Mouse (Mus musculus) MEL-GATA-1-ER (cell line): Measurements from ENCODE around the gene Zfp202.
"Not testable (repeated sequence)": the region's sequence is repeated elsewhere in the genome, so short reads cannot be mapped to it uniquely, and the experiment has no call there.

ENCODE experiments used
- DNase-seq: peaks from one replicate; pipeline ENCODE4 v3.0.0-alpha.2; 2012; ENCODE audit warnings: low read depth; ENCODE audit errors: extremely low read depth

The Zfp202 gene

DNA sequence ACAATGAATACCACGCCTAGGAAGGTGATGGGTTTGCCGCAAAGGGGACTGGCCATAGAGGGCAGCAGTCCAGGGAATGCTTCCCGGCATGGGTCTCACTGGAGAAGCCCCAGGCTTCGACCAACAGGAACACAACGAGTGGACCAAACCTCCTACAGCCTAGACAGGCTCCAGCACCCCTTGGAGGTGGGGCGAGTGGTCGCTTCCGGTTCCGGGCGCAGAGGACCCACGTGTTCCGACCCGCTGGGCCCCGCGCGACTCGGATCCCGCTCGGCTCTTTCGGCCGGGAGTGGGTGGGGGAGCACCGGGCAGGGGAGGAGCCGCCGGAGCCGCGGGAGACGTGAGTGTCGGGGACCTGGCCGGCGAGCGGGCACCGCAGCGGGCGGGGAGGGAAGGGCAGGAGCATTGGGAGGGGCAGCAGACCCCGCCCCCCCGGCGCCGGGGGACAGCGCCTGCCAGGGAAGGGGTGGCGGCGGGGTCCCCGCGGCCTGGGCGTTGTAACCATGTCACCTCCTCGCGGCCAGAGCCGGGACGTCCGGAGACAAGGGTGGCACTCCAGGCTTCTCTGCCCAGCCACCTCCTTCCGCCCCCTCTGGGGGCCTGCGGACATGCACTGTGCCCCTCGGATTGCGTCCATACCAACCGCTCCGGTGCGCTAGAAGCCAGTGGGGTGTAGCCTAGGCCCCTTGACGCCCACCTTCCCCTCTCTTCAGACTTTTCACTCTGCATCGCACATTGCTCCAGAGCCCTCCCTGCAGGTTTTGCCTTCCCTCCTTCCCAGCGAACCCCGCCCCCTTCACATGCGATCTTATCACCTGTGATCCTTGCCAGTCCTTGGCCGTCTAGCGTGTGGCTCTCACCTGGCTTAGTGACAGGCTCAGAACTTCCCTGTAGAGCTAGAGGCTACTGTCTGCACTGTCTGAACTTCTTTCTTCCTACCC lies at the start of gene Zfp202:
TSS of gene Zfp202 (plus strand) at position 219 of the 941 bp plus-strand sequence.
- DNase-seq, result peak; percentile 33

GRCm38 (mm10) chr9:40155118-40155644 lies 36.9 kb upstream of the Zfp202 start:
- DNase-seq, result no peak

DNA sequence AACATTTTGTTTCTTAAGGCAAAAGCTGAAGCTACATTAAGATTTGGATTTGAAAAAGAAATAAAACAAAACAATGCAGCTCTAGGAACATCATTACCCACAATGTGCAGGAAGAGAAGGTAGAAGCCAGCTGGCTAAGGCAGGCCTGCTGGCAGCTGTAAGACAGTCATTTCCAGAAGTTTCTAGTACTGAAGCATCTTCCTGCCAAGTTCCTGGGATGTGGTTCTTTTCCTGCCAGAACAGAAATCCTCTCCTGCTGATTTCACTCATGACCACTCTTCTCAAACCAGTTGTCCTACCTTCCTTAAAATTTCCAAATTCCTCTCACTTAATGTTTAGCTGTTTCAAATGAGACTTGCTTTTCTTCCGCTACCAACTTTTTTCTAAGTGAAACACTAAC lies 25.7 kb upstream of the Zfp202 start:
- DNase-seq, result no peak

GRCm38 (mm10) chr9:40177017-40177416 lies 15.1 kb upstream of the Zfp202 start:
- no peak for DNase-seq

DNA sequence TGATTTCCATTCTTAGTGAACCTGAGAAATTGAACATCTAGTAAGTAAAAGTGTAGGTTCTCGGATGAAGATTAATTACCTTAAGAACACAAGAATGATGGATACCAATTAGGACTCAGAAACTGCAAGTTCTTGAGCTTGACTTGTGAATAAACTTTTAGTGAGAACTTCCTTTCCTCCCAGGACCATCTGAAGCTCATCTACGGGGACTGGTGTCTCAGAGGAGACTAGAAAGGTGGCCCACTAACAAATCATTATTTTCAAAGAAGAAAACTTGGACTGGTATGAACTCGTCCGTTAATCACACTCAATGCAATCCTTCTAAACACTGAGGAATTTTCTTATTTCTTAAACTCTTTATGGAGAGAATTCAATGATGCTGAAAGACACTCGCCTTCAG lies 11.5 kb upstream of the Zfp202 start, which contains the start of gene Olfr986:
TSS of gene Olfr986 (plus strand) at position 301 of the 400 bp plus-strand sequence.
- no peak for DNase-seq

DNA sequence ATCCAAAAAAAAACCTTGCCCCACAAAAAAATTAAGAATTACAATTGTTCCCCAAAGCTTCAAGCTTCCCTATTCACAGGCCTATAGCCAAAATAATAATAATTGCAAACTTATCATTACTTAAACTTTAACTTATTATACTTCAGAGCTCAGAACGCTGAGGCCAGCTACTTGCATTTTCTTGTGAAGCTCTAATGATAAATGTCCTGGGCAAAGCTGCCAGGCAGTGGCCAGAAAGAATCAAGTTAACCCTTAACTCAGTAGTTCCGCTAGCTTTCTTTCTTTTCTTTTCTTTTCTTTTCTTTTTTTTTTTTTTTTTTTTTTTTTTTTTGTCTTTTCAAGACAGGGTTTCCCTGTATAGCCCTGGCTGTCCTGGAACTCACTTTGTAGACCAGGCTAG lies 7.0 kb upstream of the Zfp202 start:
- not testable (repeated sequence) for DNase-seq

DNA sequence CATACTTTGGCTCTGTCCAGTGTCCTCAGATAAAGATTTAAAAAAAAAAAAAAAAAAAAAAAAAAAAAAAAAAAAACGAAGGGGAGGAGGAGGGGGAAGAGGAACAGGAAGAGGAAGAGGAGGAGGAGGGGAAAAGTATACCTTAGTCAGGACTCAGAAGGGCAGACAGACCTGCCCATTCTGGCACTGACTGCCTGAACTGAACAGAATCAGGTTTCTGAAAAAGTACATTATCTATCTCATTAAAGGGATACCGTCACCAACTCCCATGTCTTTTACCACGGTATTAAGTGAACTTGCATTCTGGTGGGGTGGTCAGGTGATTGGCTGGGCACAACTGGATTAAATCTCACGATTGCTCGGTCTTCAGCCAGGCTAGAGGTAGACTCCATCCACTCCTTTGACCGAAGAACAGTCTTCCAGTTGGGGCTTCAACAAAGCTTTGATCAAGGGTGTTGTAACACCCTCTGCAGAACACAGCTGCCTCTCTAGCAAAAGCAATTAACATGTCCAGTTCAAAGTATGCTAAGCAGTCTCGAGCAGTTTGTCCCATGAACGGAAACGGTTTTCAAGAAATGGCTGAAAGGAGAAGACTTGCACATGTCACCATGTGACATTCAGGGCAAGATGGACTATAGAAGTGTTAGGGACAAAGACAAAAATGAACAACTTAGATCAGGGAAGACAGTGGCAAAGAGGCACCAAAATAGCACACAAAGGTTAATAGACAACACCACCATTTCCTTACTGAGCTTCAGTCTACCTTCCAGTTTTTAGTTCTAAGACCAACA lies 835 bp upstream of the Zfp202 start:
- no peak for DNase-seq

- DNase-seq, result no peak
Observed at GRCm38 (mm10) chr9:40195981-40196380, 3.9 kb downstream of the Zfp202 start.

GRCm38 (mm10) chr9:40206546-40206950 lies 14.4 kb downstream of the Zfp202 start:
- DNase-seq, result no peak

- DNase-seq, result no peak
Observed at GRCm38 (mm10) chr9:40210744-40211143, 18.6 kb downstream of the Zfp202 start.

- DNase-seq, result no peak
Observed at GRCm38 (mm10) chr9:40214058-40214457, 21.9 kb downstream of the Zfp202 start.

DNA sequence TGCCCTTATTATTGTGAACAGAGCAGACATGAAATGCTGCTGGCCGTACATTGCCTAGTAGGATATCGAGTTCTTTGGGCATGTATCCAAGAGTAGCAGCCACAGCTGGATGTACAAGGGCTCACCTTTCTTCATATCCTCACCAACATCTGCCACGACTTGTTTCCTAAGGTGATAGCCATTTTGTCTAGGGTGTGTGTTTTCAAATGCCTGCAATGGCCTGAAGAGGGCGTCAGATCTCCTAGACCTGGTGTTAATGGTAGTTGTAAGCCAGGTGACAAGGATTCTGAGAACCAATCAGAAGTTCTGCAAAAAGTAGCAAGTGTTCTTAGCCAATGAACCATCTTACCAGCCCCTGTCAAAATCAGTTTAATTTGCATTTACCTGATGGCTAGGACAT lies 24.5 kb downstream of the Zfp202 start:
- no peak for DNase-seq

- no peak for DNase-seq
Observed at GRCm38 (mm10) chr9:40224289-40224688, 32.2 kb downstream of the Zfp202 start.

DNA sequence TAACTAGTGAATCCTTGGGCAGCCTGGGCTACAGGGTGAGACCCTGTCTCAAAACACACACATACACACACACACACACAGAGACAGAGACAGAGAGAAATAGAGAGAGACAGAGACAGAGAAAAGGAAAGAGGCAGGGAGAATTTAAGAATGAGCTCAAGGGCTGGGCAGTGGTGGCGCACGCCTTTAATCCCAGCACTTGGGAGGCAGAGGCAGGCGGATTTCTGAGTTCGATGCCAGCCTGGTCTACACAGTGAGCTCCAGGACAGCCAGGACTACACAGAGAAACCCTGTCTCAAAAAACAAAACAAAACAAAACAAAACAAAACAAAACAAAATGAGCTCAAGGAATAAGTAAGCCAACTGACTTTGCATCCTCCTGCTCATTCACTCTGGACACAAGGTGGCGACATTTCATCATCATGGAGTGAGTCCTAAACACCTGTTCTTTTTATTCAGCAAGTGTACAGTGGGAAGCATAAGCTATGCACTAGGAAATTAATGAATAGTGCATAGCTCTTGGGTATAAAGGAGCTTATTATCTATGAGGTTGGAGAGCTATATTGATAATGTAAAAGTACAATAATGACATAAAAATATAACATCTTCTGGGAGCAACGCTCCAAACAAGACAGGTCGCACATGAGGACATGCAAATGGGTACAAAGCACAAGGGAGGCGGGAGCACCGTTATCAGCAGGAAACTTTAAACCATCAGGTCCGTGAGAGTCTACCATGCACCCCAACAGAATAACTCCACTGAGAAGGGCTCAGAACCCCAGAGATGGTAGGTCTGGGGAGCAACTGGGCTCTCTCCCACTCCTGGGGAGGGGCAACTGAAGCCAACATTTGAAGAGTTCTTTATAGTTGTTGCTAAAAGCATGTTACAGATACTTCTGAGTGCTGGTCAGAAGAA lies 36.0 kb downstream of the Zfp202 start:
- peak; percentile 17 for DNase-seq

DNA sequence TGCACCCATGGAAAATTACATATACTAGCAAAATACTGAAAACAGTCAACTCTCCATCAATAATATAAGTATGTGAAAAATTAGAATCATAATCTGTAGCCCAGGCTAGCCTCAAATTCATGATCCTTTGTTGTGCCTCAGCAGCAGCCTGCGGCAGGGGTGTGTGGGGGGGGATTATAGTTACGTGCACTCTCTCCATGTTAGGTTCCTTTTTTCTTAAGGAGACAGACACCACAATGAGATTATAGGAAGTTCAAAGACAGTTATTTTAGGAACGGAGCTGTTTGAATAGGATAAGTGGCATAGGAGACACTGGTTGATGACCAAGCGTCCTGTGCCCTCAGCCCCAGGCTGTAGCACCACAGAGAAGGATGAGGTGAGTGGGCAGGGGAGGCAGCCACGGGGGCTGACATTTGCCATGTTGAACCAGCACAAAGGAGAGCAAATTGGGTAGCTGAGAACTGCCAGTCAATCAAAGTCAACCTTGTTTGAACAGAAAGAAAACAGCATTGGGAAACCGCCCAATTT lies 36.8 kb downstream of the Zfp202 start:
- DNase-seq, result peak; percentile 6

- DNase-seq, result no peak
Observed at GRCm38 (mm10) chr9:40229479-40229878, 37.4 kb downstream of the Zfp202 start.

DNA sequence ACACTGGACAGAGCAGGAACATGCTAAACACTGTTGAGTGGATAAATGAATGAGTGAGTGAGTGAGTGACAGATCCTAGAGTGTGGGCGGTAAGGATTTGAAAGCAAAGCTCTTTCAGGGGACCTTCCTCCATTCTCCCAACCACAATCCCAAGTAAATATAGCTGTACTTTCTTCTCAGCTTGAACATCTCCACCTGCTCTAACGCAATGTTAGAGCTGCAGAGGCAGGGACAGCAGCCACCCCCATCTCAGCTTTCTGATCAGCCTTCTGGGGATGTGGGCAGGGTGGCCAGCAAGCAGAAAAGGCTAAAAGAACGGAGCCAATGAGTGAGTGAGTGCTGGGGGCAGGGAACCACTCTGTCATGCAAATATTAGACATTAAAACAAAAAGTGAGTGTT lies 38.9 kb downstream of the Zfp202 start:
- DNase-seq, result no peak

GRCm38 (mm10) chr9:40234233-40235072 lies 42.3 kb downstream of the Zfp202 start:
- DNase-seq, result no peak

DNA sequence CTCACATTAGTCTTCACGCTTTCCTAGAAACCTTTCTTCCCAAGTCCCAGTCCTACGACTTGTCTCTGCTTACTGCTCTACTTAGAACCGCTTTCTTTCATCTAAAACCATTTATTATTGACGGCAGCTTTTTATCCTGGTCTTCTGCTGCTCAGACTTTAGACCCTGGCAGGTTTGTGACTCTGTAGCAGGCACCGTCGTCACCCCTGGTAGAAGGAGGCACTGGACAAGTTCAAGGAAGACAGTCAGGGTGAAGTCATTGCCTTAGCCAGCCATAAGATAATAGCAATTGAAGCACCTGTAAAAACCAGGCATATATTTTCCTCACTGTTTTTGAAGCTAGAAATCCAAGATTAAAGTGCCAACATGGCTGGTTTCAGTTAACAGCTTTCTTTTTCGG lies 43.1 kb downstream of the Zfp202 start:
- DNase-seq, result no peak

DNA sequence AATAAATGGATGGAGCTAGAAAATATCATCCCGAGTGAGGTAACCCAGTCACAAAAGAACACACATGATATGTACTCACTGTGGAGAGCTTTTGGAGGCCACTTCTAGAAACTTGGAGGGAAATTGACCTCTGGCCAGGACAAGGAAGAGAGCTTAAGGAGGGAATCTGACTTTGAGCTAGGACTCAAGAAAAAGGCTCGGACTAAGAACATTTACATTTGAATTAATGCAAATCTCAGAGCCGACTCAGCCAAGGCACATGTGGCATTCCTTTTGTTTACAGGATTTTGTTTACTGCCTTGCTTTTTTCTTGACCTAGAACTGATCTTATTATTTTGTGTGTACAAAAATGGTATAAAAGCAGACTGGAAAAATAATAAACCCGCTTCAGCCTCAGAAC lies 47.6 kb downstream of the Zfp202 start:
- DNase-seq, result no peak
